Mouse (Mus musculus) heart, adult 2 months (tissue): ENCODE results near the gene Kcnc1.

Source experiments
- CTCF ChIP-seq: fragments of 200-600 bp; IDR thresholded peaks from 2 replicates; pipeline ENCODE4 v1.8.1; 2022; ENCODE audit warnings: antibody characterized with exemption, mild to moderate bottlenecking, moderate library complexity
- EP300 ChIP-seq: fragments of 200-500 bp; IDR thresholded peaks from 2 replicates; pipeline ENCODE4 v1.6.1; 2011; ENCODE audit warnings: low read depth, low read length, control low read depth; ENCODE audit not compliant: insufficient read depth
- POLR2A ChIP-seq: fragments of 200-500 bp; IDR thresholded peaks from 2 replicates; pipeline ENCODE4 v1.6.1; 2011; ENCODE audit warnings: mild to moderate bottlenecking, low read depth, low read length, control low read depth; ENCODE audit not compliant: insufficient read depth

- TF ChIP-seq POLR2A (no peak), CTCF (no peak), EP300 (no peak)
Measured at GRCm38 (mm10) chr7:46453930-46454679, 57.8 kb downstream of the Kcnc1 start.
